Mouse (Mus musculus) B cell, adult 2 months (primary cell): Measurements from ENCODE around the gene Bdh2.

Experiments used
- DNase-seq, 2 experiments: peaks; one replicate each; pipeline ENCODE4 v3.0.0; 2022

The Bdh2 gene

GRCm38 (mm10) chr3:135300081-135300480 lies 19.1 kb downstream of the Bdh2 start:
- no peak for DNase-seq

- no peak for DNase-seq
These were observed 23.0 kb downstream of the Bdh2 start for GRCm38 (mm10) chr3:135304060-135304459.

- DNase-seq: no peak
These were observed 23.5 kb downstream of the Bdh2 start for GRCm38 (mm10) chr3:135304566-135304965.

- peak; percentile 16 to 25 for DNase-seq
These were observed 26.6 kb downstream of the Bdh2 start, which contains the start of gene Slc9b2 for GRCm38 (mm10) chr3:135307411-135308259. Gene Slc9b2 (plus strand): TSS chr3:135307700.

- no peak for DNase-seq
These were observed 32.0 kb downstream of the Bdh2 start for GRCm38 (mm10) chr3:135312916-135313491.

GRCm38 (mm10) chr3:135313727-135314126 lies 32.7 kb downstream of the Bdh2 start:
- DNase-seq: no peak

- no peak for DNase-seq
These were observed 33.8 kb downstream of the Bdh2 start for GRCm38 (mm10) chr3:135314811-135315210.

- DNase-seq: no peak
These were observed 34.9 kb downstream of the Bdh2 start for GRCm38 (mm10) chr3:135315720-135316425.

GRCm38 (mm10) chr3:135318331-135318730 lies 37.3 kb downstream of the Bdh2 start:
- no peak for DNase-seq

- DNase-seq: no peak
These were observed 43.3 kb downstream of the Bdh2 start for GRCm38 (mm10) chr3:135324354-135324753.

GRCm38 (mm10) chr3:135327176-135327575 lies 46.2 kb downstream of the Bdh2 start:
- no peak for DNase-seq

- peak in 1 of 2 experiments; percentile 3 for DNase-seq
These were observed 46.6 kb downstream of the Bdh2 start for GRCm38 (mm10) chr3:135327601-135328000.

- DNase-seq: peak; percentile 74 to 76
These were observed 47.5 kb downstream of the Bdh2 start for GRCm38 (mm10) chr3:135328560-135328959.

- DNase-seq: no peak
These were observed 51.7 kb downstream of the Bdh2 start for GRCm38 (mm10) chr3:135332691-135333090.

GRCm38 (mm10) chr3:135333763-135334162 lies 52.7 kb downstream of the Bdh2 start:
- no peak for DNase-seq

- no peak for DNase-seq
These were observed 66.8 kb downstream of the Bdh2 start, which contains the start of gene Slc9b1 for GRCm38 (mm10) chr3:135347739-135348264. Gene Slc9b1 (plus strand): TSS chr3:135348029.

GRCm38 (mm10) chr3:135349022-135349421 lies 68.0 kb downstream of the Bdh2 start:
- no peak for DNase-seq

- no peak for DNase-seq
These were observed 70.8 kb downstream of the Bdh2 start for GRCm38 (mm10) chr3:135351857-135352256.
